Mouse (Mus musculus) CD4-positive, CD25-positive, alpha-beta regulatory T cell, adult 2 months (primary cell): ENCODE measurements around the gene Kpna4.
"Not testable (repeated sequence)": the region's sequence is repeated elsewhere in the genome, so short reads cannot be mapped to it uniquely, and the experiment has no call there.

Experiments used
- DNase-seq: peaks from one replicate; pipeline ENCODE4 v3.0.0-alpha.2; 2012; ENCODE audit warnings: low read depth, low spot score

Gene Kpna4

DNA sequence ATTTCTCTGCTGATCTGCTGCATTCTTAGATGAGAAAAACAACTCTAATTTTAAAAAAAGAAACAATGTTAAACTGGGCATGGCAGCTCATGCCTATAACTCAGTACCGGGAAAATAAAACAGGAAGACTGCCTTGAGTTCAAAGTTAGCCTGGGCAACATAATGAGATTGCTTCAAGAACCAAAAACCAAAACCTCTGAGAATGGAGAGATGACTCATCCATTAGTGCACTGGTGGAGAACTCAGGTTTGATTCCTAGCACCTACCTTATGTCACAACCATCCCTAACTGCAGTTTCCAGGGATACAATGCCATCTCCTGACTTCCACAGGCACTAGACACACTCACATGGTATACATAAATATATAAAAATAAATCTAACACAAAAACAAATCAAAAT, 17.8 kb downstream of the Kpna4 start:
- no peak for DNase-seq

DNA sequence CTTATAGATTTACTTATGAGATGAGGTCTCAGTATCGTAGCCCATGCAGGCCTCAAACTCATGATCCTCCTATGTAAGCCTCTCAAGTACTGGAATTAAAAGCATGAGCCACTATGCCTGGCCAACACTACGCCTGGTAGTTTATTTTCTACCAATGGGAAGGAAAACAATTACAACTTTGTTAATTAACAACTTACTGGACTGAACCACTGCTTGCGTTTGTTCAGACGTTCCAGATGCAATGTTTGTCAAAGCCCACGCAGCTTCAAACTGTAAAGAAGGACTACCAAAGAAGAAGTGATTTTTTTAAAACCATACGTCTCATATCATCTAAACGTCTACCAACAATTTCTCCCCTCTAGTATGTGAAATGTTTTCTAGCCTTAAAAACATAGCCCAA, 32.5 kb downstream of the Kpna4 start:
- no peak for DNase-seq

DNA sequence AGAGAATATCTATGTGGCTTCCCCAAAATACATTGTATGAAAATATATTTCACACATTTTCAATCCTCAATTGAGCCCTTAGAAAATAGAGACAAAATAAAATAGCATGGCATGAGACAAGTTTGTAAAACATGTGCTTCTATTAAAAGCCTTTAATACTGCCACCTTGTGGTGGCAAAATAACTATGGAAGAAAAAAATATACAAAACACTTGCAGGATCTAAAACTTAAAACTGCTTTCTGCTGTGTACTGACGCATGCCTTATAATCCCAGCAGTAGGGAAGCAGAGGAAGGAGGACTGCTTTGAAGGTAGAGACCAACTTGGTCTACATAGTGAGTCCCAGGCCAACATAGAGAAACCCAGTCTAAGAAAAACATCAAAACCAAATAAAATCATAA, 62.9 kb downstream of the Kpna4 start:
- DNase-seq: peak; percentile 64

DNA sequence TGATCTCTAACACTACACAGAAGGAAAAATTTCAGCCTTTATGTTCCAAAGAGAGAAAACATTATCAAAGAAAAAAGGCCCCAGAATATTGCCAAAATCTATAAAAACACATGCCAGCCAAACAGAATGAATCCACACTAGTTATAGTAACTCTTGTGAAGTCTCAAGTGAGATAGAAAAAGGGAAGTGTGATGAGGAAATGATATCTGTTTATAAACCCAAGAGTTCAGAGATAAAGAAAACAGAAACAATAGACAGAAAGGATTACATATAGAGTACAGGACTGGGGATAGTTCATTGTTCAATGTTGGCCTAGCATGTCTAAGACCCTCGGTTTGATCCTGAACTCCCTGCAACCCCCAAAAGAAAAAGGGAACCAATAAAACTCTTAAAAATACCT, 64.1 kb downstream of the Kpna4 start:
- no peak for DNase-seq

DNA sequence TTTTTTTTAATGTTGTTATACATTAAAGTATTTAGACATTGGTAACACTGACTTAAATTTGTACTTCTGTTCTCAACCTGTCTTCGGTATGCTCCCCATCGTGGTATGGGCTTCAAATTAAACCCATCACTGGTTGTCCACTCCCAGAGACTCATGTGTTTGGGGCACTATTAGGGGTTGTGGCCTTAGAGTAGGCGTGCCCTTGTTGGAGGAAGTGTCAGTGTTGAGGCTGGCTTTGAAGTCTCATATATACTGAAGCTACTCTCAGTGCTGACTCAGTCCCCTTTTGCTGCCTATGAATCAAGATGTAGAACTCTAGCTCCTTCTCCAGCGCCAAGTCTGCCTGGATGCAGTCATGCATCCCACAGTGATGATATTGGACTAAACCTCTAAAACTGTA, 66.2 kb downstream of the Kpna4 start:
- no peak for DNase-seq

DNA sequence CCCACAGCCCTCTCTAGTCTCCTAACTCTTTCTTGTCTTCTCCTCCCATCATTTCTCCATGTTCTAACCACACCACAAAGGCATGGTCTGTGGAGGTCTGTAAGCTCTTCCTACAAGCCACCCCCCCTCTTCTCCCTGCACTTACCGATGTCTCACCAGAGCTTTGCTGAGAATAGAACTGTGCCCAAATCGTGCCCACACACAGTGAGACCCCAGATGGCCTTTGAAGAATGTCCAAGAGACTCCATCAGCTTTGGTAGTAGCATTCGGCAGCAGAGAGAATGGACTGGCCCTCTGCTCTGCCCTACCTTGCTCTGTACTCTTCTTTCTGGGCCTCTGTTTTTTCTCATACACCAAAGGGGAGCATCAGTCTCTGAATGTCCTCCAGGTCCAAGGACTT, 71.0 kb downstream of the Kpna4 start:
- no peak for DNase-seq

DNA sequence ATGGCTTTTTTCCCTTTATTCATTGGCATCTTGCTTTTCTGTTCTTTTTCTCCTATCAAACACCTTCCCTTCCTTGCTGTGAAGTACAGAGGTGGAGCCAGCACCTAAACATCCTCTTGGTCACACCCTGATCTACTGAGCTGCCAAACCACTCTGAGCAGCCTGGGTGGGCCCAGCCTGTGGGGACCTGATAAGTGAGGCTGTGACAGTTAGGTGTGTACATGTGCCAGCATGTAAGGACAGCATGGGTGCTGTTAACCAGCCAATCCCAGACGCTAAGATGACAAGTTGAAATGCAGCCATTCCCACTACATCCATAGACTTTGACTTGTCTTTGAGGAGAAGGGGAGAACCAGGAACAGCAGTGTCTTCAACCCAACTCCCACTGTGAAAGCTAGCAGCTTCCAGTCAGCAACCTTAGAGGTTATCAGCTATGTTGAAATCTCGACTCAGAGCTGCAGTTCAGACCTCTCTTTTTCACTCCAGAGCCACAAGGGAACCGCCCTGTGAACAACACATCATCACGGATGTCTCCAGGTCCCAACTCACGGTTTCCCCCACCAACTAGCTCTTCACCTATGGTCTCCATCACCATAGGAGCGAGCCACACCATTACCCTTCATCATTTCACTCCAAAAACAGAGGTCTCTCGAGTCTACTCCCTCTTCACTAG, 72.0 kb downstream of the Kpna4 start:
- DNase-seq: no peak

DNA sequence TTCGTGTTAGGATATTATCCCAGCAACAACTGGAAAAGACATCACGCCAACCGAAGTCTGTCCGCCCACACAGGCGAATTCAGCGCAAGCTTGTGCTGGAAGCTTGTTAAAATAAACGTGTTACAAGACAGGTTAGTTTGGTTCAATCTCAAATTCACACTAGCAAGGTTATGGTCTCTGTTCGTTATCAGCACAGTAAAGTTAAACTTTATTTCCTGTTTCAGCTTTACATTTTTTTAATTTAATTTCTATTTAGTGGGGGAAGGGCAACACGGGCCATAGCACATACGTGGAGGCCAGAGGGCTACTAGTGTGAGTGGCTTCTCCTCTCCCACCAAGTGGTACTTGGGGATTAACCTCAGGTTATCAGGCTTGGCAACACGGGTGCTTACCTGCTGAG, 75.0 kb downstream of the Kpna4 start:
- no peak for DNase-seq

DNA sequence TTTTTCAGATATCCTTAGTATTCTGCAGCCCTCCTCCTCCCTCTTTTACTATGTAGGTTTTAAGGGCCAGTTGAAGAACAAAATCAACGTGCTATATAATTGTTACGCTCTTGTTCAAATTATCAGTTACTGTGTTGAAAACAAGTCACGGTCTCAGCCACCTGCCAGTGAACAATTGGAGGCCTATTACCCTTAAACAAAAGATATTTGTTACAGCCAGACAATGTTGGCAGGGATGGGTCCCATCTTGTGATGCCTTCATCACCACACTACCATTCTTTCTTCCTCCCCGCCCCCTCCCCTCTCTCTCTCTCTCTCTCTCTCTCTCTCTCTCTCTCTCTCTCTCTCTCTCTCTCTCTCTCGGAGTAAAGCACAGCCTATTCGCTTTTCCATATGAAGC, 77.9 kb downstream of the Kpna4 start:
- no peak for DNase-seq

DNA sequence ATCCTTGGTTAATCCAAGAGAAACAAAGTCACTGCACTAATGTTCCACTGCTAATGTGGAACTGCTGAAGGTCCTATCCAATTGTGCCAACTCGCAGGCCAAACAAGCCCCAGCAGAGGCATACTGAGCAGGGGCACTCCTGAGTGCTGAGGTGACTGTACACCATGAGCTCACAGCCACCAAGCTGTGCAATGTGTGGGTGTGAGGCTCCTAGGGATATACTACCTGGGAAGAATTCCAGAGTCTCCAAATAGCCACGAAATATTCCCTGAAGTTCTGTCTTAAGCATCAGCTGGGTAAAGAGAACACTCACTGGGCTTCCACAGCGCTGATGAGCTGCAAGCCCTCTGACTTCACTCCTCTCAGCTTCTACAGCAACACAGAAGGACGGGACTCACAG, 79.2 kb downstream of the Kpna4 start:
- DNase-seq: no peak

DNA sequence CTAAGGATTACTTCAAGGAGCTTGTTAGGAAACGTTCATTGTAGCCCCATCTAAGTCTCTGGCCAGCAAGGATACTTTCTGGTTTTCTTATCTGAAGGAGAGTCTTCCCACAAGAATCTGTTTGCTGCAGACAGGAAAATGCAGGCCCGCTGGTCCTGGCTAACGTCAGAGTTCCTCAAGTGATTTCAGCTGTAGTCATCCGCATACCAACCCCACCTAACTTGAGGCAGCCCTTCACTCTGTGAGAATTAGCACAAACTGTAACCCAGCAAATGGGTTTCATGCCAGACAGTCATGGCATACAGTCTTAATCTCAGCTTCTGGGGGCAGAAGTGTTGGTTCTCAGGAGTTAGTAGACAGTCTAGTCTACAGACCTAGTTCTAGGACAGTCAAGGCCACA, 80.4 kb downstream of the Kpna4 start:
- no peak for DNase-seq

DNA sequence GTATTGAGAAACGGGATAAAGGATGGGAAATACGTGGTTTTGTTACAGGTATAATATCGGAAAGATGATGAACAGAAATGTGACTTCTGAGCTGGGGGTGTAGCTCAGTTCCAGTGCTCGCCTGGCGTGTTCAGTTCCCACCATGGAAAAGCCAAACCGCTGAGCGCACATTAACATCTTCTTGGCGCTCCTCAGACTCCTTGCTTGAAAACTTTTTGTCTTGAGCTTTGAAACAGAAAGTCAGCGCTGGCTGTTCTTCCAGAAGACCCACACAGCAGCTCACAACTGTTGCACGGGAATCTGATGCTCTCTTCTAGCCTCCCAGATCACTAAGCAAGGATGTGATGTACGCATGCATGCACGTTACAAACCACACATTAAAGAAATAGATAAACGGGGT, 81.2 kb downstream of the Kpna4 start:
- DNase-seq: no peak

DNA sequence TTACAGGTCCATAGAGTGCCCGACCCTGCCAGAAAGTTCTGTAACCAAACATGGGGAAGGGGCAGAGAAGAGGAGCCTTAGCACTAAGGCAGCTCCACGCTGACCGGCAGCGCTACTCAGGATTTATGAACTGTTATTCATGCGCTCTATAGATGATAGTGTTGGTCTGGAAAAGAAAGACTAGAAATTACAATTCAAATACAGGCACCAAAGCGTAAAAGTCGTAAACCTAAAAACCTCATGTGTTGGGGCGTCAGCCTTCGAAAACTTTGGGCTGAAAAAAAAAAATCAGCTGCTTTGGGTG, 81.6 kb downstream of the Kpna4 start:
- DNase-seq: no peak

DNA sequence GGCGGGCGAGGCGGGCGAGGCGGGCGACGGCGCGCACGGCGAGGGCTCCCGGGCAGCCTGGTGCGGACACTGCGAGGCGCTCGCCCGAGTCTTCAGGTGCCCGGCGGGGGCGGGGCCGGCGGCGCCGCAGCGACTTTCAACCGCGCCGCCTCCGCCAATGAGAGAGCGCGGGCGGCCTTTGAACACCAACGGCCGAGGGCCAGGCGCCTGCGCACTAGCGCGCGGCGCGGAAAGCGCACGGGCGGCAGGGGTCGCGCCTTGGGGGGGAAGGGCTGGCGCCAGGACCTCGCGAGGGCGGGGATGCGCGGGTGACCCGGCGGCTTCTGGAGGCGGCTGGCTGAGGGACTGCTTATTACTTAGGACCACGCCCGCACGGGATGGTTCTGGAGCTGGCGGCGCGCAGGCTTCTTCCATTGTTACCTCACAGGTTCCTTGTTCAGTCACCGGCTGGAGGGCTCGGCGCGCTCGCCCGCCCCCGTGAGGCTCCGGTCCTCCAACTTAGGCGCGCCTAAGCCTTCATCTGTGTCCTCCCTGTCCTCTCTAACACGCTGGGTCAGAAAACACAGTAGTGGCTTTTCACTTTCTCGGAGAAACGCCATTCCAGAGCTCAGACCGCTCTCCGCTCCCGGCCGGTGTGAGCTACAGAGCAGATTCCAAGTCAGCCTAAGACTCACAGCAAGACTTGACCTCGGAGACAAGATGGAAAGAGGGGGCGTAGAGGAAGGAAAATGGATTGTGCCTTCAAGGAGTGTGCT, 82.1 kb downstream of the Kpna4 start, which contains the start of gene Trim59:
Trim59 (minus strand) TSS at position 111 of the 755 bp plus-strand sequence.
- DNase-seq: peak; percentile 92

DNA sequence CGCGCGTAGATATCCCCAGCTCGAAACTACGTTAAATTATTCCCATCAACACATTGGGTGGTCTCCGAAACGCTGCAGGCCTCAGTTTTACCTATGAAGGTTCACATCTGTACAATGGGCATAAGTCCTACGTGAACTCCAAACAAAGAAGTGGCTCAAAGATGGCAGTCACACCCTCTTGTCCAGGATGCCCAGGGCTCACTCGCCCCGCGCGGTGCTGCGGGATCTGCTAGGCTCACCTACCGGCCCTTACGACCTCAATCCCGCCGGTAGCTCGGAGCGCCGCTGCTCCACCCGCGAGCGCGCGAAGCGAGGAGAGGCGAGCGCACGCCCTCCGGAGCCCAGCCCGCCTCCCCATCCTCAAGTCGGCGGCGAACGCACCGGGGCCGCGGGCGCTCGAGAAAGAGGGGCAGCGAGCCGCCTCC, 82.7 kb downstream of the Kpna4 start:
- no peak for DNase-seq

DNA sequence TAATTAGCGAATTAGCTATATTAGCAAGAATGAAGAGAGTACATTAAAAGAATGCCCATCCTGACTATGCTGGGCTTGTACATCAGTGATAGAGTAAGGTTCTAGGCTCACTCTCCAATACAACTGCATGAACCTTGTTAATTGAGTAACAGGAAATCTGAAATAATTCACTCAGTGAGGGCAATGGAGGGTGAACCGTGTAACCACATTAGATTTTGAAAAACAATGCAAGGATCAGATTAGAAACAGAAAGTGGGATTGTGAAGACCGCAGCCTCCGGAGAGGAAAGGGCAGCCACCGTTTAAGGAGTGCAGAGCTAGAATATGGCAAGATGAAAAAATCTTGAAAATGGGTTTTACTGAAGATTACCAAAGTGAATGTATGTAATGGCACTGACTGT, 85.6 kb downstream of the Kpna4 start:
- peak; percentile 67 for DNase-seq

DNA sequence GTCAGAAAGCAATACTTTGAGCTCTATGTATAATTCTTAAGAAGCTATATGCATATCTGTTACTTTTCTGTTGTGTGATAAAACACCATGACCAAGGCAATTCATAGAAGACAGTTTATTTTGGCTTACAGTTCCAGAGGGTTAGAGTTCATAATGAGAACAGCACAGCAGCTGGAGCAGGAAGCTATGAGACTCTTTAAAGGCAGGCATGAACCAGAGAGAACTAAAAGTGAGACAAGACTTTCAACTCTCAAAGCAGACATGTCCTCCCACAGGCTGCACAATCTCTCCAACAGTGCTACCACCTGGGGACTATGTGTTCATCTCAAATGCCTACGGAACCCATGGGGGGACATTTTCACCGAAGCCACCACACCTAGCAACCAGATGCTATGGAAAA, 86.8 kb downstream of the Kpna4 start:
- peak; percentile 48 for DNase-seq

DNA sequence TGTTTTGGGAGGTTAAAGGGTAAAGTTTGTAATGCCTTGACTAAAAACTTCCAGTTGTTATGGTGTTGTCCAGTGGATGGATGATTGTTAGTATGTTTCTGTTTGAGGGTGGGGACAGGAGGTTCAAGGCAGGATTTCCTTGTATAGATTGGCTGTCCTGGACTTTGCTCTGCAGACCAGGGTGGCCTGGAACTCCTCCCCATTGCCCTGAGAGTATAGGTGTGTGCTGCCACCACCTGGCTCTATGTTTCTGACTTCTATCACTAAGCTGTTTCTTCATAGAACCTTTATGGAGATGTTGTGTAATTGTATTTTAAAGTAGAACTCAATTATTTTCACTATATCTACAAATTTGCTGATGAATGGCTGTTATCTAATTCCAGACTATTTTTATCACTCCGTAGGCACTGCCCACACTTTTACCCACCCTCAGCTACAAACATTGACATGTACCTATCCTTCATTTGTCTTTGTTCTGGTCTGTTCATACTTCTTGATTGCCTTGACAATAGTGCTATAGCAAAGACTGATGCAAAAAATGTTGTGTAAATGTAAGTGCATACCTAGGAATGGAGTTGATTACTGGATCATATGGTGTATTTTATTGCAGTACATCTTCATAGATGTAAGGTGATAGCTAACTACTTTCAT, 100.7 kb downstream of the Kpna4 start:
- DNase-seq: peak; percentile 57

DNA sequence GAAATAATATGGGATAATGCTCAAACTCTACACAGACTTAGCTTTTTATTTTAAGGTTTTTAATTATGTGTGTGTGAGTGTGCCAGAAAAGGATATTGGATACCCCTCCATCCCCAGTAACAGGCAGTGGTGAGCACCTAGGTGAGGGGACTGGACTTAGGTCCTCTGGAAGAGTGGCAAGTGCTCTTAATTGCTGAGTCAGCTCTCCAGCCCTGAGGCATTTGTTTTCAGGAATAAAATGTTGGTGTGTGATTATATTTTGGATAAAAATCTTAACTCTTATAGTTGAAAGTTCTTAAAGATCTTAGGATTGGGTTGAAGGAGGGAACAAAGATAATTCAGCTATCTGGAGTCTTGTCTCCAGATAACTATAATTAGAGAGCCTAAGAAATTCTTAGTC, 106.1 kb downstream of the Kpna4 start:
- DNase-seq: no peak

DNA sequence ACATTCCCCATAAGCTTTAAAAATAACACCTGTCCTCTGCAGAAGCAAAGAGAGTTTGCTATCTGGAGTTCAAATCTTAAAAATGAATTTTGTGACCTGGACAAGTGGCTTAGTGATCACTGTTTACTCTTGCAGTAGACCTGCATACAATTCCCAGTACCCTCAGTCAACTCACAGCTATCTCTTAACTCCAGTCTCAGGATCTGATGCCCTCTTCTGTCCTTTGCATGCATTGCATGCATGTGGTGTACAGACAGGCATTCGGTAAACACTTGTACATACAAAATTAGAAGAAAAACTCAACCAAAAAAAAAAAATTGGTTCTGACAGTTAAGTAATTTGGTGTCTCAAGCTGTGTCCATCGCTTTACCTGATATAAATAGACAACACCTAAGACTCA, 106.6 kb downstream of the Kpna4 start:
- DNase-seq: peak; percentile 68

DNA sequence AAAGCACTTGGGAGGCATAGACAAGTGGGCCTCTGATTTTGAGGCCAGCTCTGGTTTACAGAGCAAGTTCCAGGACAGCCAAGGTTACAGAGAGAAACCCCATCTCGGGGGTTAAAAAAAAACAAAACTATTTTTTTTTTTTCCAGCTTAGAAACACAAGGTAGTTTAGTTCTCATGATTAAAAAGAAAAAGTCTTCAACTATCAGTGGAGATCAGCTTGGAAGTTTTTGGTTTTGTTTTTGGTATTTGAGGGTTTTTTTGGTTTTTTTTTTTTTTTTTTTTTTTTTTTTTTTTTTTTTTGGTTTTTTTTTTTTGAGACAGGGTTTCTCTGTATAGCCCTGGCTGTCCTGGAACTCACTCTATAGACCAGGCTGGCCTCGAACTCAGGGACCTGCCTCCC, 108.3 kb downstream of the Kpna4 start:
- DNase-seq: not testable (repeated sequence)

DNA sequence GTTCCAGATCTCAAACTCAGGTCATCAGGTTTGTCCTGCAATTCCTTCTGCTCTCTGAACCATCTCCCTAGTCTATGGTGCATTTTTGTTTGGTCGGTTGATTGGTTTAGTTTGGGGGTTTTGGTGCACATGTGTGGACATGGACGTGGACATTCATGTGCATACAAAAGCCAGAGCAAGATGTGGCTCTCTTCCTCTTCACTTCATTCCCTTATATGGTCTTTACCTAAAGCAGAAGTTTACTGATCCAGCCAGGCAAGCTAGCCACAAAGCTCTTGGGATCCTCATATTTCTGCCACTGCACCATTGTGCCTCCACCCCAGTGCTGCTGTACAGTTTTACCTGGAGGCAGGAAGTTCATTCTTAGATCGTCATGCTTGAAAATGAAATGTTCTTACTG, 109.7 kb downstream of the Kpna4 start:
- DNase-seq: no peak
